Mouse (Mus musculus): ENCODE results near the gene Dscaml1. TPM values are rescaled to one million over a fixed set of nuclear protein-coding genes. Genes with fewer than 3 reads are reported as not detected.

The Dscaml1 gene
- total RNA-seq, 2 experiments from 2014 or later: not detected

DNA sequence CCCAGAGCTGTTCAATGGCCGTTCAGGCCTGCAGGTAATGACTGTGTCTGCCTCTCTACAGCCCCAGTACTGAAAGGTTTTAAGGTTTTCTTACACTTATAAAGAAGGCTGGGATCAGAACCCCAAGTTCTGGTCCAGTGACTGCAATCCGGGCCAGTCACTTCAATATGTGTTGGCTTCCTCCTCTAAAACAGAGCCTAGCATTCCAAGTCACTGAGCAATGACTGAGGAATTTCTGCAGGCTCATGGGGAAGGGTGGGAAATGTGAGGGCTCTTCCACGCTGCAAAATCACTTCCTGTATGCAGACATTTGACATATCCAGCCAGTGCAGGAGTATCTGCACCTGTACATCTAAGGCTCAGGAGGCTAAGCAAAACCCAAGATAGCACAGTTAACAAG is 233.8 kb downstream of the Dscaml1 start:
- ATAC-seq (replicated peaks; ENCODE audit: low FRiP score, poor library complexity, severe bottlenecking): no peak

DNA sequence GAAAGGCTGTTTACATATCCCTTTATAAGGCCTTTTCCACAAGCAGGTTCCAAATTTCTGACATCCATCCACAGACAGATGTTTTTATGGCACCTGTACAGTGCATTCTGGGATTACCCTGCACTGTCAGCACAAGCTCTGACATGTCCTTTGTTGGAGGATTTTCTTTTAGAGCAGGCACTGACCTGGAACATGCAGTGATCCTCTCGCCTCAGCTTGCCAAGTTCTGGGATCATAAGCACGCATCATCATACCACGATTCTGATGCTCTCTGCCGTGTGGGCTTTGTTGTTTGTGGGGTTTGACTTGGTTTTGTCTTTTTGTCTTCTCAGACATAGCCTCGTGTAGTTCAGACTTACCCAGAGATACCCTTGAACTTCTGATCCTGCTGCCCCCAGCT is 236.0 kb downstream of the Dscaml1 start:
- ATAC-seq (replicated peaks; ENCODE audit: low FRiP score, poor library complexity, severe bottlenecking): no peak

DNA sequence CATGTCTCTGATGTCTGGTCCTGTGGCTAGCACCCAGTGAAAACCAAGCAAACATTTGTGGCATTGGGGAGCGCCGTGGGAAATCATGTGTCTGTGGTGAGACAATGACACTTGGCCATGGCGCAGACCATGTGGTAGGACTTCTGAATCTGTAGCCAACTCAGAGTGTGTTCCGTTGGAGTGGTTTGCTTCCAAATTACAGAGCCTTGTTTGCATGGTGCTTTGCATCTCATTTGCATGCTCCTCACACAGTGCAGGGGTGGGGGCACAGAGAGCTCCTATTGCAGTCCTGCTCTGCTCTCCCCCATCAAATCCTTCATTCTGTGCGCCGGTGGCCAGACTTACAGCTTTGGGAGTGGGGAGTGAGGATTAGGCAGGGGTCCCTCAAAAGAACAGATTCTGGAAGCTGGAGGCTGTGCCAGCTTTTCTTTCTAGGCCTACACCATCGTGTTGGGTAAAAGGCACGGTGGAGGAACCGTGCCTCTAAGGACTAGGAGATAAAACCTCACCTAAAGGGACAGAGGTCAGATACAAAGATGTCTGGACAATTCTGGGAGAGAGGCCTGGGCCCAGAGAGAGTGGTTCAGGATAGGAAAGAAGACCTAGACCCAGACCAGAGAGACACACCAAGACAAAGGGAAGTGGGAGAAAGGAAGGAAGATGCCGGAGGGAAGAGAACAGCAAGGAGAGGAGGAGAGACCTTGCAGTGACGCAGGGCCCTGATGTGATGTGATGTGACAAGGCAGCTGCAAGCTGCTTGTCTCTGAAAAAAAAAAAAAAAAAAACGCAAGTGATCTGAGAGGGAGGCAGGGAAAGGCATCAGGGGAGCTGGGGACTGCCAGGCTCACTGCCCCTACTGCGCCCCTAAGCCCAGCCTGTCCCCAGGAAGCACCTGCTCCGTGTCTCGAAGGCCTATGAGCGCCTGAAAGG is 237.2 kb downstream of the Dscaml1 start:
- ATAC-seq (replicated peaks; ENCODE audit: low FRiP score, poor library complexity, severe bottlenecking): no peak

DNA sequence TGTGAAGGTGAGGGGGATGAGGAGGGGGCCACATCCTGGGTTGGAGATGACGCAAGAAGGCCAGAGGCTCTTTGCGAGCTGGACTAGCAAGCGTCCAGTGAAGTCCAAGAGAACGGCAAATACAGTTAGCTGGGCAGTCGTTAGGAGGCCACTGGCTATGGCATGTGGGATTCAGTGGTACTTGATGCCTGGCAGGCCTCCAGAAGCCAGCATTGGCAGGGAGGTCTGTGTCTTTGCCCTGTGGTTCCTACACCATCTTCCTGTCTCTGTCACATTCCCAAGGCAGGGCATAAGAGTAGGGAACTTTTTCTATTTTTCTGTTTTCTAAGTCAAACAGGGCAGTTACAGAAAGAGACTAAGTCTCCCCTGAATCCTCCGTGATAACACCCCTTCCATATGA is 237.9 kb downstream of the Dscaml1 start:
- ATAC-seq (replicated peaks; ENCODE audit: low FRiP score, poor library complexity, severe bottlenecking): no peak

DNA sequence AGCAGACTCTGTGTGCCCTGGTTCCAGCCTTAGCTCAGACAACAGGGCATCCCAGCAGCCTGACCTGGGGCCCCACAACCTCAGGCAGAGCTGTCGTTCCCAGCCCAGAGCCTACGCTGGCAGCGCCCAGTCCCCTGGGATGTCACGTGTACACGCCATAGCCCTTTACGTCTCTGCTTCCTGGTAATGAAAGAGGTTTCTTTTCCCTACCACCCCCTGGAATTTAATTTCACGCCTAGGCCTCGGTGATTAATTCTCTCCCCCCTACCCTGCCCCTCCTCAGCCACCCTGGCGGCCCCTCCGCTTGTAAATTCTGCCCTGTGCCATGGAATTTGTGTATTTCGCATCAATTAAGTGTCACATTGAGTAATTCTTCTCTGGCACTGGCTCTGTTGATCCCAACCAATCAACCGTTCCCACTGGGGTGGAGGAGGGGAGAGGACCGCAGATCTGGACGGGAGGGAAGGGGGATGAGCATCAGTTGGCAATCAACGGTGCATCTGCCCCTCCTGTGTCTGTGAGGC is 238.5 kb downstream of the Dscaml1 start:
- ATAC-seq (replicated peaks; ENCODE audit: low FRiP score, poor library complexity, severe bottlenecking): no peak

GRCm38 (mm10) chr9:45675931-45676330 is 249.5 kb downstream of the Dscaml1 start:
- no peak for ATAC-seq (replicated peaks; ENCODE audit: low FRiP score, poor library complexity, severe bottlenecking)

DNA sequence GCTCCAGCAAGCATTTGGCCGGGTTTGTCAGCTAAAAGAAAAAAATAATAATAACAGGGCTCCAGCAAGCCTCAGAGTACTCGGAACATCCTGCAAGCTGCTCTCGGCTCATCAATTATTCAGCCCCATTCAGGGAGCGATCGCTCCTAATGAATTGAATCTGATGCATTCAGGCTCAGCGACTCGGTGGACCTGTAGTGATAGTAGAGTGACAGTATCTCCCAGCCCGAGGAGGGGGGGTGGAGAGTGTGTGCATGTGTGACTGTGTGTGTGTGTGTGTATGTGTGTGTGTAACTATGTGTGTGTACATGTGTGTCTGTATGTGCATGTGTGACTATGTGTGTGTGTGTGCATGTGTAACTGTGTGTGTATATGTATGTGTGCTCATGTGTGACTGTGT is 250.2 kb downstream of the Dscaml1 start:
- ATAC-seq (replicated peaks; ENCODE audit: low FRiP score, poor library complexity, severe bottlenecking): no peak

- no peak for ATAC-seq (replicated peaks; ENCODE audit: low FRiP score, poor library complexity, severe bottlenecking)
Measured at GRCm38 (mm10) chr9:45677236-45677781, 250.9 kb downstream of the Dscaml1 start.

GRCm38 (mm10) chr9:45677952-45678663 is 251.7 kb downstream of the Dscaml1 start:
- ATAC-seq (replicated peaks; ENCODE audit: low FRiP score, poor library complexity, severe bottlenecking): no peak

GRCm38 (mm10) chr9:45678664-45679026 is 252.2 kb downstream of the Dscaml1 start:
- no peak for ATAC-seq (replicated peaks; ENCODE audit: low FRiP score, poor library complexity, severe bottlenecking)

GRCm38 (mm10) chr9:45682461-45682998 is 256.1 kb downstream of the Dscaml1 start:
- ATAC-seq (replicated peaks; ENCODE audit: low FRiP score, poor library complexity, severe bottlenecking): no peak

GRCm38 (mm10) chr9:45693424-45694237 is 267.2 kb downstream of the Dscaml1 start:
- ATAC-seq (replicated peaks; ENCODE audit: low FRiP score, poor library complexity, severe bottlenecking): no peak

GRCm38 (mm10) chr9:45694256-45694655 is 267.8 kb downstream of the Dscaml1 start:
- ATAC-seq (replicated peaks; ENCODE audit: low FRiP score, poor library complexity, severe bottlenecking): no peak

GRCm38 (mm10) chr9:45699171-45699570 is 272.7 kb downstream of the Dscaml1 start:
- no peak for ATAC-seq (replicated peaks; ENCODE audit: low FRiP score, poor library complexity, severe bottlenecking)

DNA sequence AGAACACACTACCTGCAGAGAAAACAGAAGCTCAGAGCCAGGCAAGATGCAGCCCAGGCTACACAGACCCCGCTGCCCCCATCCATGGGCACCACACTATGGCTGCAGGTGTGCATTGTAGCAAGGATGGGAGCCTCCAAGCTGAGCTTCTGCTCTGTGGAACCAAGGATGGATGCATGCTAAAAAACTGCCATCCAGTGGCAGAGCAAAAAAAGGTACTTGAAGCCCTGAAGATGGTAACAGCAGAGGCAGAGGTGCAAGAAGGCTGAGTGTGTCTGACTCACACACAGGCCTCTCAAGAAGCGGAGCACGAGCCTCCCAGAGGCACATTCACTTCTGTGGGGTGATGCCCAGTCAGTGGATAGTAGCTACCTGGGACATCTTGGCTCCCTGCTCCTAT is 276.8 kb downstream of the Dscaml1 start:
- no peak for ATAC-seq (replicated peaks; ENCODE audit: low FRiP score, poor library complexity, severe bottlenecking)

- no peak for ATAC-seq (replicated peaks; ENCODE audit: low FRiP score, poor library complexity, severe bottlenecking)
Measured at GRCm38 (mm10) chr9:45704441-45704840, 278.0 kb downstream of the Dscaml1 start.

- ATAC-seq (replicated peaks; ENCODE audit: low FRiP score, poor library complexity, severe bottlenecking): no peak
Measured at GRCm38 (mm10) chr9:45710300-45710699, 283.9 kb downstream of the Dscaml1 start.

GRCm38 (mm10) chr9:45715387-45715786 is 289.0 kb downstream of the Dscaml1 start:
- peak; percentile 56; the same call in 1 of the 2 replicates for ATAC-seq (replicated peaks; ENCODE audit: low FRiP score, poor library complexity, severe bottlenecking)

- ATAC-seq (replicated peaks; ENCODE audit: low FRiP score, poor library complexity, severe bottlenecking): no peak
Measured at GRCm38 (mm10) chr9:45719997-45720396, 293.6 kb downstream of the Dscaml1 start.
